Mouse (Mus musculus): ENCODE results near the gene Tcf20.

GRCm38 (mm10) chr15:82989190-82989704 is 1.6 kb upstream of the Tcf20 start:
- no peak for TF ChIP-seq FLI1 (IDR thresholded peaks at IDR 0.05; ENCODE audit: low read length)
- TF ChIP-seq GATA1 (IDR thresholded peaks at IDR 0.05; ENCODE audit: borderline replicate concordance, low read length), result no peak
